Mouse (Mus musculus) liver, embryonic 14.5 days (tissue): Measurements from ENCODE around the gene Pnpla1.
A peak's percentile ranks its signal among the peaks of the same experiment; 100 is the strongest.

Experiments
- CTCF ChIP-seq: IDR thresholded peaks from 2 replicates; pipeline ENCODE4 v1.5.1; 2016; ENCODE audit warnings: antibody characterized with exemption, low read depth, control low read depth
- EP300 ChIP-seq: IDR thresholded peaks from 2 replicates; pipeline ENCODE4 v1.6.1; 2016; ENCODE audit warnings: antibody characterized with exemption, low read depth

DNA sequence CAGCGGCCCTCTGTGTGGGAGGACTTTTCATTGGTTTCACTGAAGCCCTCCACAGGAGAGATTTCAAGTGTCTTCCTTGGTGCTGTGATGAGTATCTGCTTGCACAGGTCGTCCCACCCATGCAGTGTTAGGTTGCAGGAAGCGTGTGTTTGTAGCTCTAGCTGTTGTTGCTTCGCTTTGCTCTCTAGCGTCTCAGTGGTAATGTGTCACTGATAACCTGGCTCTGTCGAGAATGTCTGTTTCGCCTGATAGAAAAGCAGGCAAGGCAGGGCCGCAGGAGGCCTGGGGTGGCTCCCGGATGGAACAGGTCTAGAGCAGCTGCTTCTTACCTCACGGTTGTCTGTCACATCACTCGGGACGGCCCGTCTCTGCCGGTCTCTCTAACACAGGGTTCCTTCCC, 29.1 kb upstream of the Pnpla1 start:
- peak; percentile 95 for TF ChIP-seq EP300
- TF ChIP-seq CTCF: 0 out of 2 replicates have a peak, but pooled peaks have one; percentile 32
